Mouse (Mus musculus) forebrain, embryonic 15.5 days (tissue): ENCODE results near the gene Myo9b. TPM values are rescaled to one million over a fixed set of nuclear protein-coding genes. Genes with fewer than 3 reads are reported as not detected.
A peak's percentile ranks its signal among the peaks of the same experiment; 100 is the strongest.
"Not testable (repeated sequence)": the region's sequence is repeated elsewhere in the genome, so short reads cannot be mapped to it uniquely, and the experiment has no call there.

Experiments
- ATAC-seq: fragments of 200-750 bp; cut with Nextera tagmentation; replicated peaks from 2 replicates; pipeline ENCODE4 v1.8.0; 2017; ENCODE audit warnings: mild to moderate bottlenecking, moderate TSS enrichment, moderate library complexity
- H3K27ac ChIP-seq: fragments of 300-500 bp; sonication (generic); replicated peaks from 2 replicates; pipeline ENCODE4 v1.5.1; 2015; ENCODE audit warnings: mild to moderate bottlenecking, inconsistent platforms
- H3K27me3 ChIP-seq: fragments of 300-500 bp; sonication (generic); 2 replicates; pipeline ENCODE4 v1.6.1; 2015; ENCODE audit warnings: inconsistent platforms
- H3K36me3 ChIP-seq: fragments of 300-500 bp; sonication (generic); 2 replicates; pipeline ENCODE4 v1.6.1; 2015; ENCODE audit warnings: mild to moderate bottlenecking, inconsistent platforms
- H3K4me1 ChIP-seq: fragments of 300-500 bp; sonication (generic); 2 replicates; pipeline ENCODE4 v1.6.1; 2015; ENCODE audit warnings: inconsistent platforms
- H3K4me2 ChIP-seq: fragments of 300-500 bp; sonication (generic); replicated peaks from 2 replicates; pipeline ENCODE4 v1.6.1; 2015; ENCODE audit warnings: mild to moderate bottlenecking, inconsistent platforms
- H3K4me3 ChIP-seq: fragments of 300-500 bp; sonication (generic); 2 replicates; pipeline ENCODE4 v1.5.1; 2015; ENCODE audit warnings: mild to moderate bottlenecking, inconsistent platforms
- H3K9ac ChIP-seq: fragments of 300-500 bp; sonication (generic); replicated peaks from 2 replicates; pipeline ENCODE4 v1.6.1; 2015; ENCODE audit warnings: mild to moderate bottlenecking, inconsistent platforms
- H3K9me3 ChIP-seq: fragments of 300-500 bp; sonication (generic); 2 replicates; pipeline ENCODE4 v1.6.1; 2016; ENCODE audit warnings: inconsistent platforms
- WGBS: fragments of 180-500 bp; shearing (Covaris S2); methylation state at CpG from one replicate; pipeline ENCODE4 v1.1.7; 2015; ENCODE audit warnings: mixed read lengths; 5-methylcytosine and 5-hydroxymethylcytosine counted together
- polyA plus RNA-seq: library from polyadenylated mRNA; unstranded; fragments of >200 nt; fragmentation: Nextera tagmentation; extraction: Ambion mirVana; gene quantifications from 2 replicates; pipeline ENCODE4 v1.2.1, GENCODE M21; 2015

Myo9b gene
- polyA plus RNA-seq, 1 experiment from 2014 or later: 20.0 TPM

GRCm38 (mm10) chr8:71322939-71323338, 50.4 kb downstream of the Myo9b start:
- Histone ChIP-seq H3K36me3 (peaks cover 55% of the 10 kb centered on the region), H3K9ac (no peak overlapping the region), H3K4me1 (no peaks in the 10 kb centered on the region), H3K27ac (no peak overlapping the region), H3K9me3 (no peaks in the 10 kb centered on the region), H3K4me2 (no peak overlapping the region), H3K4me3 (no peak overlapping the region), H3K27me3 (no peaks in the 10 kb centered on the region)
- no peak for ATAC-seq
- WGBS: 92% methylated on average over 3 of the region's 3 CpGs

DNA sequence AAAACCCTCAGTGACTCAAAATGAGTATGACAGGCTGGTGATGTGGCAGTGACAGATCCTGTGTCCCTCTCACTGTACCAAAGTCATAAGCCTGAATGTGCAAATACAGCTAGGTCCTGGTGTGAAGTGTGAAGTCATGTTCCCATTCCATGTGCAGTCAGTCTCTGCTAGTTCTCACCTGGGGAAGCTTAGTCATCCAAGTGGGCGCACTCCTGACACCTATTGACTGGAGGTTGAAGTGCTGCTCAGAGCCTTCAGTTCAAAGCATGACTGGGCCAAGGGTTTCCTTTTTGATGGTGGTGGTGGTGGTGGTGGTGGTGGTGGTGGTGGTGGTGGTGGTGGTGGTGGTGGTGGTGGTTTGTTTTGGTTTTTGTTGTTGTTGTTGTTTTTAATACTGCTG, 52.3 kb downstream of the Myo9b start:
- H3K9ac ChIP-seq: no peak overlapping the region
- no peak overlapping the region for H3K4me2 ChIP-seq
- H3K27me3 ChIP-seq: no peaks in the 10 kb centered on the region
- WGBS: 100% methylated on average over 1 of the region's 1 CpGs
- no peaks in the 10 kb centered on the region for H3K9me3 ChIP-seq
- H3K36me3 ChIP-seq: peaks cover 72% of the 10 kb centered on the region
- no peak for ATAC-seq
- H3K4me3 ChIP-seq: no peak overlapping the region
- no peak overlapping the region for H3K27ac ChIP-seq
- H3K4me1 ChIP-seq: no peaks in the 10 kb centered on the region

- ATAC-seq: not testable (repeated sequence)
- H3K36me3 ChIP-seq: peaks cover 27% of the 10 kb centered on the region
Observed at GRCm38 (mm10) chr8:71337834-71338233, 65.3 kb downstream of the Myo9b start.

GRCm38 (mm10) chr8:71340625-71341024, 68.1 kb downstream of the Myo9b start:
- 70% methylated on average over 5 of the region's 5 CpGs for WGBS
- Histone ChIP-seq H3K27me3 (no peaks in the 10 kb centered on the region), H3K9me3 (no peaks in the 10 kb centered on the region), H3K4me1 (no peaks in the 10 kb centered on the region), H3K36me3 (peaks cover 34% of the 10 kb centered on the region), H3K9ac (no peak overlapping the region), H3K4me2 (no peak overlapping the region), H3K4me3 (no peak overlapping the region), H3K27ac (no peak overlapping the region)
- no peak for ATAC-seq

More at GRCm38 (mm10) chr8:71337834-71338233, 65.3 kb downstream of the Myo9b start:
- H3K27me3 ChIP-seq, H3K4me2 ChIP-seq, H3K4me3 ChIP-seq, H3K9me3 ChIP-seq, H3K27ac ChIP-seq, H3K4me1 ChIP-seq, H3K9ac ChIP-seq: not testable (repeated sequence)
- 93% methylated on average over 6 of the region's 6 CpGs for WGBS

GRCm38 (mm10) chr8:71346581-71346980, 74.1 kb downstream of the Myo9b start:
- Histone ChIP-seq H3K9ac (no peak overlapping the region), H3K4me1 (no peaks in the 10 kb centered on the region), H3K36me3 (peaks cover 80% of the 10 kb centered on the region), H3K4me3 (no peak overlapping the region), H3K27me3 (no peaks in the 10 kb centered on the region), H3K27ac (no peak overlapping the region), H3K4me2 (no peak overlapping the region), H3K9me3 (no peaks in the 10 kb centered on the region)
- WGBS: 93% methylated on average over 1 of the region's 1 CpGs
- no peak for ATAC-seq

DNA sequence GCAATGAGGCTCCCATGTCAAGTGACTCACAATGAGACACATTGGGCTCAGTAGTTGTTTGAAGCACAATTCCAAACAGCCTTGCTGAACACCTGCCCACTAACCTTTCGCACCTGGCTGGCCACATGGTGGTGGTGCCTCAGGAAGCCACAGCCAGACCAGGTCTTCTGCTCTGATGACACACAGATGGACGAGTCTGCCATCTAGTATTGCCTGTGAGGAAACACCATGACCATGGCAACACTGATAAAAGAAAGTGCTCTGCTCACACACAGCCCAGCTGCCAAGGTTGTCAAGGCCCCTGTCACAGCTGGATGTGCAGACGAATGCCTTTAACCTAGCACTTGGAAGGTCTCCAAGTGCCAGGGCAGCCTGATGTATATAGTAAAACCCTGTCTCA, 78.6 kb downstream of the Myo9b start:
- 80% methylated on average over 3 of the region's 3 CpGs for WGBS
- no peaks in the 10 kb centered on the region for H3K4me1 ChIP-seq
- no peak for ATAC-seq
- no peak overlapping the region for H3K9ac ChIP-seq
- no peaks in the 10 kb centered on the region for H3K9me3 ChIP-seq
- H3K36me3 ChIP-seq: peaks cover 92% of the 10 kb centered on the region
- no peak overlapping the region for H3K4me2 ChIP-seq
- H3K27ac ChIP-seq: no peak overlapping the region
- H3K27me3 ChIP-seq: no peaks in the 10 kb centered on the region
- no peak overlapping the region for H3K4me3 ChIP-seq

- Histone ChIP-seq H3K27ac (no peak overlapping the region), H3K9ac (no peak overlapping the region), H3K27me3 (no peaks in the 10 kb centered on the region), H3K36me3 (peaks cover 92% of the 10 kb centered on the region), H3K9me3 (no peaks in the 10 kb centered on the region), H3K4me2 (no peak overlapping the region), H3K4me3 (no peak overlapping the region), H3K4me1 (no peaks in the 10 kb centered on the region)
- 87% methylated on average over 1 of the region's 1 CpGs for WGBS
- ATAC-seq: no peak
Observed at GRCm38 (mm10) chr8:71351520-71351919, 79.0 kb downstream of the Myo9b start.

GRCm38 (mm10) chr8:71358026-71358425, 85.5 kb downstream of the Myo9b start:
- Histone ChIP-seq H3K27me3 (no peaks in the 10 kb centered on the region), H3K27ac (no peak overlapping the region), H3K4me3 (no peak overlapping the region), H3K9ac (no peak overlapping the region), H3K4me2 (no peak overlapping the region), H3K4me1 (no peaks in the 10 kb centered on the region), H3K9me3 (no peaks in the 10 kb centered on the region), H3K36me3 (peaks cover 68% of the 10 kb centered on the region)
- no peak for ATAC-seq
- WGBS: 84% methylated on average over 3 of the region's 3 CpGs

GRCm38 (mm10) chr8:71366771-71367528, 94.4 kb downstream of the Myo9b start, which contains the start of gene Use1:
TSS of gene Use1 (plus strand) at chr8:71366848.
- Histone ChIP-seq H3K36me3 (peaks cover 7% of the 10 kb centered on the region), H3K4me2 (peak within 1 kb of the TSS; percentile 63), H3K9ac (peak within 1 kb of the TSS; percentile 62), H3K27me3 (no peaks in the 10 kb centered on the region), H3K9me3 (no peaks in the 10 kb centered on the region), H3K27ac (peak within 1 kb of the TSS; percentile 94), H3K4me1 (peaks cover 25% of the 10 kb centered on the region), H3K4me3 (peak within 1 kb of the TSS; percentile 70)
- ATAC-seq: peak; percentile 81
- under 1% methylated on average over 56 of the region's 56 CpGs for WGBS

DNA sequence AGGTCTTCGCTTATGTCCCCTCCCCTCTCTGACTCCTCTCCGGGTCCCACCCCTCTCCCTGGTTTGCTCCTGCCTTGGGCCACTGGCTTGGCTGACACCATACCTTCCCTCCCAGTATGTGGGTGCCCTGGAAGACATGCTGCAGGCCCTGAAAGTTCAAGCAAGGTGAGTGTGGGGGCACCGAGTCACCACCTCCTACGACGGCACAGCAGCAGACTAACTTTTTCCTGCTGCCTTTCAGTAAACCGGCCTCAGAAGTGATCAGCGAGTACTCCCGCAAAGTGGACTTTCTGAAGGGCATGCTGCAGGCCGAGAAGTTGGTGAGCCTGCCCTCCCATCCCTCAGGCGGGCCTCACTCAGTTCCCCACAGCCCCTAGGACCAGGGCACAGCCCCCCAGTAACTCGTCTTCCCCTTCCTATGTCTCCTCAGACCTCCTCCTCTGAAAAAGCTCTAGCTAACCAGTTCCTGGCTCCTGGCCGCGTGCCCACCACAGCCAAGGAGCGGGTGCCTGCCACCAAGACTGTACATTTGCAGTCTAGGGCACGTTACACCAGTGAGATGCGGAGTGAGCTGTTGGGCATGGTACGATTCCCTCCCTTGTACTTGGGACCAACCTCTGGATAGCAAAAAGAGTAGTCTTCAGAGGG, 95.1 kb downstream of the Myo9b start:
- Histone ChIP-seq H3K4me2 (peak overlapping the region; percentile 63), H3K27ac (peak overlapping the region; percentile 94), H3K27me3 (no peaks in the 10 kb centered on the region), H3K4me1 (peaks cover 25% of the 10 kb centered on the region), H3K36me3 (peaks cover 7% of the 10 kb centered on the region), H3K9ac (peak overlapping the region; percentile 62), H3K4me3 (peak overlapping the region; percentile 70), H3K9me3 (no peaks in the 10 kb centered on the region)
- ATAC-seq: peak; percentile 0; the same call in 1 of the 2 replicates
- WGBS: 51% methylated on average over 17 of the region's 17 CpGs

- no peaks in the 10 kb centered on the region for H3K27me3 ChIP-seq
- no peak overlapping the region for H3K4me2 ChIP-seq
- H3K4me3 ChIP-seq: 0 out of 2 replicates have a peak overlapping the region, but pooled peaks have one; percentile 70
- no peak overlapping the region for H3K27ac ChIP-seq
- H3K4me1 ChIP-seq: peaks cover 25% of the 10 kb centered on the region
- no peaks in the 10 kb centered on the region for H3K9me3 ChIP-seq
- peak overlapping the region; percentile 19; the same call in 1 of the 2 replicates for H3K9ac ChIP-seq
- ATAC-seq: no peak
- peaks cover 7% of the 10 kb centered on the region for H3K36me3 ChIP-seq
Observed at GRCm38 (mm10) chr8:71368366-71368765, 95.9 kb downstream of the Myo9b start.

DNA sequence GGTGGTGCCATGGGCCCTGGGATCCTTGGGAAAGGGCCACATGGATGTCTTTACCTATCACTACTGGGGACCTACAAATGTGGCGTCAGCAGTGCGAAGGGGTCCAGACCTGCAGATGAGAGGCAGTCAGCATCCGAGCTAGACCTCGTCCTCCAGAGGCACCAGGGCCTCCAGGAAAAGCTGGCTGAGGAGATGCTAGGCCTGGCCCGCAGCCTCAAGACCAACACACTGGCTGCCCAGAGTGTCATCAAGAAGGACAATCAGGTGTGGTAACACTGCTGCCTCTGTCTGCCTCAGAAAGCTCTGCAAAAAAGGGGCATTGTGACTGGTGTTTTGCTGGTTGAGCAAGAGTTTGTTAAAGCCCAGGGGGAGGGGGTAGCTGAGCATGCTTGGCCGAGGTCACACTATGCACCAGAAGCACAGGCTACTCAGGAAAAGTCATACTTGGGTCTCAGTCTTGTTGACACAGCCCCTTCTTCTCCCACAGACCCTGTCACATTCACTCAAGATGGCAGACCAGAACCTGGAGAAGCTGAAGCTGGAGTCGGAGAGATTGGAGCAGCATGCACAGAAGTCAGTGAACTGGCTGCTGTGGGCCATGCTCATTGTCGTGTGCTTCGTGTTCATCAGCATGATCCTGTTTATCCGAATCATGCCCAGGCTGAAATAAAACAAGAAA, 96.7 kb downstream of the Myo9b start:
- Histone ChIP-seq H3K4me3 (no peak overlapping the region), H3K27me3 (no peaks in the 10 kb centered on the region), H3K27ac (no peak overlapping the region), H3K4me1 (peaks cover 25% of the 10 kb centered on the region), H3K36me3 (peaks cover 11% of the 10 kb centered on the region), H3K4me2 (no peak overlapping the region), H3K9ac (no peak overlapping the region), H3K9me3 (no peaks in the 10 kb centered on the region)
- 93% methylated on average over 10 of the region's 10 CpGs for WGBS
- no peak for ATAC-seq
